Comparison of ENCODE assay signal across 8 mouse cellular contexts in the genomic region with DNA sequence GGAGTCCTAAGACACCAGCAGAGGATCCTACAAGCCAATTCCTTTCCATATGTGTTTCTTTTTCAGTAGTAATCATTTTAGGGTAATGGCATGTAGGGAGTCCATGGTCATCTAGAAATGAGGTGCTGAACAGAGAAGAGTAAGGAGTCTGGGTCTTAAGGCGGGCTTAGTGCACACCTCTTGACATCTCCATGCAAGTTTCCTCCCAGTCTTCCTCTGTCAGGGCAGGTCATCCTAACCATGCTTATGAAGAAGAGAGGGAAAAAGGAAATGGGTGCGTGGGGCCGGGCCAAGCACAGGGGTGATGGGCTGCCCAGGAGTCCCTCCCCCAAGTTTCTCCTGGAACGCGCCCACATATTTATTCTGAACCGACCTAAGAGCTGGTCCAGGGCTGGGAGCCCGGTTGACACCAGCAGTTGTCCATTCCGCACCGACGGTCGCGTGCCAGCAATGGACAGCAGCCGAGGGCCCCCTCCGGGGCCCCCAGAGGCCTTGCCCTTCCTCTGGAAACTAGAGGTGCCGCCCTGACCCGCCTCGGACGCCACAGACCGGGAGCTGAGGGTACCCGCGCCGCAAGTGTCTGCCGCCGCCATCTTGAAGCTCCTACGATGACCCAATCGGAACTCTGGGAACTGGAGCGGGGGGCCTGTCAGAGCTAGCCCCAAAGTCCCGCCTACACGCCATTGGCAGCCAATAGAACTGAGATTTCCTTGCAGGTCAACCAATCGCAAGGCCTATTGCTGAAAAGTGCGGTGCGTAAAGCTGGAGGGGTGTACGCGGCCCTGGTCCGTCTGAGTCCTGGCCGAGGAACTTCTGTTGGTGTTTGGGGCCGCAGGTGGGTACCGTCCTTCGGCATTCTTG. TPM values are rescaled to one million over a fixed set of nuclear protein-coding genes. Genes with fewer than 3 reads are reported as not detected.
DNase-seq lines count a peak whose midpoint lies in the region; ATAC-seq and TF ChIP-seq lines count a peak whose summit lies in the region.

A gene (minus strand): TSS at position 669 of the 861 bp plus-strand sequence.
A gene (plus strand): TSS at position 743 of the 861 bp plus-strand sequence.

- H3K9me3 ChIP-seq in hindbrain, embryonic 10.5 days: no peaks in the 10 kb centered on the region
- no peaks in the 10 kb centered on the region for H3K9me3 ChIP-seq in lung, postnatal 0 days (ENCODE audit: low read length)

- H3K4me2 ChIP-seq in lung, postnatal 0 days (replicated peaks; ENCODE audit: low read depth, low read length): peak within 1 kb of the TSS; percentile 79

- TF ChIP-seq CTCF in lung, postnatal 0 days (IDR thresholded peaks at IDR 0.05): no peak

- 0 out of 2 replicates have a peak, but pooled peaks cover 5% of the 10 kb centered on the region for H3K36me3 ChIP-seq in hindbrain, embryonic 10.5 days
- H3K36me3 ChIP-seq in lung, postnatal 0 days (ENCODE audit: insufficient read depth, low read length): no peaks in the 10 kb centered on the region

- peaks cover 19% of the 10 kb centered on the region for H3K4me1 ChIP-seq in hindbrain, embryonic 10.5 days (replicated peaks)
- H3K4me1 ChIP-seq in lung, postnatal 0 days (ENCODE audit: insufficient read depth, low read depth, low read length): 0 out of 2 replicates have a peak, but pooled peaks cover 4% of the 10 kb centered on the region

- DNase-seq in MN1 (ENCODE audit: low spot score): peak; percentile 98
- peak; percentile 98 for DNase-seq in cerebellum, adult 9-10 months
- DNase-seq in hindbrain, embryonic 10.5 days (ENCODE audit: low spot score): peak; percentile 96
- peak; percentile 98 for DNase-seq in layer of hippocampus, adult 9-11 months
- peak; percentile 98 for DNase-seq in lung, postnatal 0 days (ENCODE audit: low spot score)
- DNase-seq in ovary, postnatal 14 days (ENCODE audit: low spot score): peak; percentile 95
- DNase-seq in thymus, postnatal 14 days: peak; percentile 96

- ATAC-seq in frontal cortex, adult (ENCODE audit: low TSS enrichment): peak; percentile 100
- peak; percentile 100 for ATAC-seq in lung, postnatal 0 days

- peak within 1 kb of the TSS; percentile 75 for H3K9ac ChIP-seq in lung, postnatal 0 days (replicated peaks; ENCODE audit: low read depth)

- WGBS in hindbrain, embryonic 10.5 days: under 1% methylated on average over 39 of the region's 39 CpGs
- WGBS in lung, postnatal 0 days: under 1% methylated on average over 38 of the region's 39 CpGs

- peak within 1 kb of the TSS; percentile 93 for H3K27ac ChIP-seq in hindbrain, embryonic 10.5 days
- 0 out of 2 replicates have a peak within 1 kb of the TSS, but pooled peaks have one; percentile 47 for H3K27ac ChIP-seq in lung, postnatal 0 days (ENCODE audit: low read length)

- H3K4me3 ChIP-seq in hindbrain, embryonic 10.5 days: peak within 1 kb of the TSS; percentile 83
- peak within 1 kb of the TSS; percentile 85 for H3K4me3 ChIP-seq in lung, postnatal 0 days (ENCODE audit: low read depth, low read length)

- no peak; the same call in 1 of the 2 replicates for TF ChIP-seq EP300 in lung, postnatal 0 days (IDR thresholded peaks at IDR 0.05)

- H3K27me3 ChIP-seq in hindbrain, embryonic 10.5 days (ENCODE audit: insufficient read depth, poor library complexity, severe bottlenecking): no peaks in the 10 kb centered on the region
- no peaks in the 10 kb centered on the region for H3K27me3 ChIP-seq in lung, postnatal 0 days (replicated peaks; ENCODE audit: insufficient read depth, low read length)

RNA-seq across cellular contexts. Expression of the first gene that starts in this region (rescaled TPM):
- polyA plus RNA-seq in hindbrain, embryonic 10.5 days (2016; fragmentation: Nextera tagmentation; extraction: Ambion mirVana): 49.8 and 55.2 TPM in 2 replicates
- 11.3 and 13.9 TPM in 2 replicates for polyA plus RNA-seq in lung, postnatal 0 days (2015; fragmentation: Nextera tagmentation; extraction: Ambion mirVana)

RNA-seq across cellular contexts. Expression of the second gene that starts in this region (rescaled TPM):
- polyA plus RNA-seq in hindbrain, embryonic 10.5 days (2016; fragmentation: Nextera tagmentation; extraction: Ambion mirVana): 125 and 131 TPM in 2 replicates
- polyA plus RNA-seq in lung, postnatal 0 days (2015; fragmentation: Nextera tagmentation; extraction: Ambion mirVana): 98.8 TPM in 2 replicates

Comparison
In these comparisons a context has a peak if more than half of its experiments do, and no peak if none do; other contexts are left out.
1. Peak in every context shown above with its lines: DNase-seq, ATAC-seq, H3K4me3 ChIP-seq and H3K27ac ChIP-seq.